Mouse (Mus musculus) stomach, postnatal 0 days (tissue): Measurements from ENCODE around the gene Mab21l3. TPM values are rescaled to one million over a fixed set of nuclear protein-coding genes. Genes with fewer than 3 reads are reported as not detected.

Source experiments
- ATAC-seq: fragments of 200-750 bp; cut with Nextera tagmentation; 2 replicates; pipeline ENCODE4 v1.8.0; 2017; ENCODE audit not compliant: low FRiP score, low TSS enrichment
- DNase-seq: peaks from one replicate; pipeline ENCODE4 v3.0.0-alpha.2; 2016; ENCODE audit warnings: low spot score
- H3K27ac ChIP-seq: fragments of 300-500 bp; sonication (generic); replicated peaks from 2 replicates; pipeline ENCODE4 v1.5.1; 2014; ENCODE audit warnings: mild to moderate bottlenecking, control low read depth
- H3K27me3 ChIP-seq: fragments of 300-500 bp; sonication (generic); 2 replicates; pipeline ENCODE4 v1.6.1; 2014; ENCODE audit warnings: low read length; ENCODE audit not compliant: control insufficient read depth, insufficient read depth
- H3K36me3 ChIP-seq: fragments of 300-500 bp; sonication (generic); 2 replicates; pipeline ENCODE4 v1.6.1; 2014; ENCODE audit warnings: low read length, mixed read lengths; ENCODE audit not compliant: control insufficient read depth, insufficient read depth
- H3K4me1 ChIP-seq: fragments of 300-500 bp; sonication (generic); replicated peaks from 2 replicates; pipeline ENCODE4 v1.6.1; 2014; ENCODE audit warnings: antibody characterized with exemption; ENCODE audit not compliant: control insufficient read depth, insufficient read depth
- H3K4me2 ChIP-seq: fragments of 300-500 bp; sonication (generic); replicated peaks from 2 replicates; pipeline ENCODE4 v1.6.1; 2014; ENCODE audit warnings: low read depth, mild to moderate bottlenecking, control low read depth, moderate library complexity
- H3K4me3 ChIP-seq: fragments of 300-500 bp; sonication (generic); 2 replicates; pipeline ENCODE4 v1.5.1; 2014; ENCODE audit warnings: low read depth, low read length, control low read depth
- H3K9ac ChIP-seq: fragments of 300-500 bp; sonication (generic); 2 replicates; pipeline ENCODE4 v1.6.1; 2014; ENCODE audit warnings: mild to moderate bottlenecking, low read length, control low read depth, mixed read lengths
- H3K9me3 ChIP-seq: fragments of 300-500 bp; sonication (generic); 2 replicates; pipeline ENCODE4 v1.6.1; 2016; ENCODE audit warnings: low read length; ENCODE audit not compliant: control insufficient read depth
- CTCF ChIP-seq: IDR thresholded peaks from 2 replicates; pipeline ENCODE4 v1.5.1; 2016; ENCODE audit warnings: antibody characterized with exemption, low read depth, mild to moderate bottlenecking, moderate library complexity
- EP300 ChIP-seq: optimal IDR thresholded peaks from 2 replicates; pipeline ENCODE3; 2016; ENCODE audit warnings: antibody characterized with exemption
- WGBS: fragments of 180-500 bp; shearing (Covaris S2); extraction: QIAGEN DNeasy Blood & Tissue Kit; methylation state at CpG from one replicate; pipeline ENCODE4 v1.1.7; 2014; 5-methylcytosine and 5-hydroxymethylcytosine counted together
- polyA plus RNA-seq: library from polyadenylated mRNA; unstranded; fragments of >200 nt; fragmentation: Nextera tagmentation; extraction: Ambion mirVana; gene quantifications from 2 replicates; pipeline ENCODE4 v1.2.1, GENCODE M21; 2015

Mab21l3 gene
- polyA plus RNA-seq, 1 experiment from 2014 or later, result 0.67 TPM

- no peaks in the 10 kb centered on the region for H3K9me3 ChIP-seq
- H3K9ac ChIP-seq, result no peak overlapping the region
- no peak overlapping the region for H3K27ac ChIP-seq
- H3K36me3 ChIP-seq, result no peaks in the 10 kb centered on the region
- no peaks in the 10 kb centered on the region for H3K4me1 ChIP-seq
- H3K27me3 ChIP-seq, result no peaks in the 10 kb centered on the region
- 75% methylated on average over 11 of the region's 11 CpGs for WGBS
- DNase-seq, result no peak
- no peak overlapping the region for H3K4me2 ChIP-seq
- ATAC-seq, result no peak
- no peak for TF ChIP-seq EP300
- TF ChIP-seq CTCF, result no peak
- no peak overlapping the region for H3K4me3 ChIP-seq
Observed at GRCm38 (mm10) chr3:101804971-101805561, 43.7 kb downstream of the Mab21l3 start.

GRCm38 (mm10) chr3:101804331-101804730 lies 44.4 kb downstream of the Mab21l3 start:
- no peak for DNase-seq
- H3K36me3 ChIP-seq, result no peaks in the 10 kb centered on the region
- H3K4me1 ChIP-seq, result no peaks in the 10 kb centered on the region
- H3K27me3 ChIP-seq, result no peaks in the 10 kb centered on the region
- WGBS, result 57% methylated on average over 6 of the region's 6 CpGs
- no peak overlapping the region for H3K9ac ChIP-seq
- no peaks in the 10 kb centered on the region for H3K9me3 ChIP-seq
- no peak for ATAC-seq
- TF ChIP-seq CTCF (no peak), EP300 (no peak)
- H3K27ac ChIP-seq, result no peak overlapping the region
- H3K4me2 ChIP-seq, result no peak overlapping the region
- no peak overlapping the region for H3K4me3 ChIP-seq

- no peak overlapping the region for H3K9ac ChIP-seq
- 58% methylated on average over 6 of the region's 6 CpGs for WGBS
- DNase-seq, result no peak
Observed at GRCm38 (mm10) chr3:101803764-101804163, 45.0 kb downstream of the Mab21l3 start.

GRCm38 (mm10) chr3:101802746-101803145 lies 46.0 kb downstream of the Mab21l3 start:
- 79% methylated on average over 6 of the region's 6 CpGs for WGBS
- Histone ChIP-seq H3K9me3 (no peaks in the 10 kb centered on the region), H3K27me3 (no peaks in the 10 kb centered on the region), H3K4me3 (no peak overlapping the region), H3K36me3 (no peaks in the 10 kb centered on the region), H3K9ac (no peak overlapping the region), H3K4me2 (no peak overlapping the region), H3K4me1 (no peaks in the 10 kb centered on the region), H3K27ac (no peak overlapping the region)
- no peak for ATAC-seq
- TF ChIP-seq EP300 (no peak), CTCF (no peak)
- DNase-seq, result no peak

More at GRCm38 (mm10) chr3:101803764-101804163, 45.0 kb downstream of the Mab21l3 start:
- TF ChIP-seq EP300 (no peak), CTCF (no peak)
- ATAC-seq, result no peak
- Histone ChIP-seq H3K36me3 (no peaks in the 10 kb centered on the region), H3K27ac (no peak overlapping the region), H3K4me3 (no peak overlapping the region), H3K9me3 (no peaks in the 10 kb centered on the region), H3K27me3 (no peaks in the 10 kb centered on the region), H3K4me1 (no peaks in the 10 kb centered on the region), H3K4me2 (no peak overlapping the region)

GRCm38 (mm10) chr3:101800596-101801018 lies 48.2 kb downstream of the Mab21l3 start:
- Histone ChIP-seq H3K4me1 (0 out of 2 replicates have a peak, but pooled peaks cover 3% of the 10 kb centered on the region), H3K9me3 (no peaks in the 10 kb centered on the region), H3K4me3 (no peak overlapping the region), H3K27ac (no peak overlapping the region), H3K4me2 (no peak overlapping the region), H3K27me3 (no peaks in the 10 kb centered on the region), H3K36me3 (no peaks in the 10 kb centered on the region), H3K9ac (no peak overlapping the region)
- 72% methylated on average over 11 of the region's 11 CpGs for WGBS
- DNase-seq (no peak), ATAC-seq (no peak)
- TF ChIP-seq EP300 (no peak), CTCF (no peak)

GRCm38 (mm10) chr3:101799852-101800595 lies 48.7 kb downstream of the Mab21l3 start:
- H3K27ac ChIP-seq, result no peak overlapping the region
- DNase-seq (no peak), ATAC-seq (no peak)
- no peaks in the 10 kb centered on the region for H3K27me3 ChIP-seq
- no peak for TF ChIP-seq EP300
- TF ChIP-seq CTCF, result no peak
- no peak overlapping the region for H3K9ac ChIP-seq
- H3K4me1 ChIP-seq, result 0 out of 2 replicates have a peak, but pooled peaks cover 3% of the 10 kb centered on the region
- H3K4me3 ChIP-seq, result no peak overlapping the region
- no peak overlapping the region for H3K4me2 ChIP-seq
- H3K9me3 ChIP-seq, result no peaks in the 10 kb centered on the region
- H3K36me3 ChIP-seq, result no peaks in the 10 kb centered on the region
- 62% methylated on average over 14 of the region's 14 CpGs for WGBS
